In genomic region chr11:69060448-69061254, GRCm38 (mm10) we compare ENCODE assay signal across 7 mouse cellular contexts. TPM values are rescaled to one million over a fixed set of nuclear protein-coding genes. Genes with fewer than 3 reads are reported as not detected.
A peak's percentile ranks its signal among the peaks of the same experiment; 100 is the strongest.
DNase-seq lines count a peak whose midpoint lies in the region; ATAC-seq lines count a peak whose summit lies in the region.

No protein-coding gene starts in this region.

- H3K27ac ChIP-seq in forebrain, embryonic 10.5 days, result peak overlapping the region; percentile 88
- peak overlapping the region; percentile 89 for H3K27ac ChIP-seq in intestine, embryonic 14.5 days (ENCODE audit: low read depth)
- H3K27ac ChIP-seq in stomach, embryonic 16.5 days (ENCODE audit: low read length), result peak overlapping the region; percentile 94

- peaks cover 51% of the 10 kb centered on the region for H3K4me1 ChIP-seq in forebrain, embryonic 10.5 days
- peaks cover 21% of the 10 kb centered on the region for H3K4me1 ChIP-seq in intestine, embryonic 14.5 days (replicated peaks; ENCODE audit: control insufficient read depth, insufficient read depth, low read length)
- H3K4me1 ChIP-seq in stomach, embryonic 16.5 days (ENCODE audit: control insufficient read depth, insufficient read depth, low read length), result peaks cover 18% of the 10 kb centered on the region

- WGBS in forebrain, embryonic 10.5 days, result under 1% methylated on average over 40 of the region's 40 CpGs
- WGBS in intestine, embryonic 14.5 days, result 2% methylated on average over 40 of the region's 40 CpGs
- WGBS in stomach, embryonic 16.5 days, result 2% methylated on average over 40 of the region's 40 CpGs

- ATAC-seq in intestine, embryonic 14.5 days (replicated peaks; ENCODE audit: low FRiP score, low TSS enrichment, low read depth), result no peak
- no peak for ATAC-seq in stomach, embryonic 16.5 days (ENCODE audit: insufficient read depth, low FRiP score)

- peak overlapping the region; percentile 84 for H3K9ac ChIP-seq in intestine, embryonic 14.5 days (ENCODE audit: low read length)
- H3K9ac ChIP-seq in stomach, embryonic 16.5 days (ENCODE audit: low read length), result peak overlapping the region; percentile 95

- no peaks in the 10 kb centered on the region for H3K9me3 ChIP-seq in forebrain, embryonic 10.5 days
- no peaks in the 10 kb centered on the region for H3K9me3 ChIP-seq in intestine, embryonic 14.5 days (ENCODE audit: control insufficient read depth, low read length)
- H3K9me3 ChIP-seq in stomach, embryonic 16.5 days (replicated peaks; ENCODE audit: control insufficient read depth, low read length), result no peaks in the 10 kb centered on the region

- H3K4me3 ChIP-seq in forebrain, embryonic 10.5 days, result peak overlapping the region; percentile 88
- peak overlapping the region; percentile 78 for H3K4me3 ChIP-seq in intestine, embryonic 14.5 days (ENCODE audit: low read depth, low read length)
- peak overlapping the region; percentile 93 for H3K4me3 ChIP-seq in stomach, embryonic 16.5 days (replicated peaks; ENCODE audit: low read length)

- H3K36me3 ChIP-seq in forebrain, embryonic 10.5 days (replicated peaks), result no peaks in the 10 kb centered on the region
- H3K36me3 ChIP-seq in intestine, embryonic 14.5 days (ENCODE audit: control insufficient read depth, insufficient read depth, low read length), result no peaks in the 10 kb centered on the region
- H3K36me3 ChIP-seq in stomach, embryonic 16.5 days (ENCODE audit: control insufficient read depth, insufficient read depth, low read length), result no peaks in the 10 kb centered on the region

- 0 out of 2 replicates have a peak, but pooled peaks cover 9% of the 10 kb centered on the region for H3K27me3 ChIP-seq in forebrain, embryonic 10.5 days (ENCODE audit: poor library complexity, severe bottlenecking)
- H3K27me3 ChIP-seq in intestine, embryonic 14.5 days (replicated peaks; ENCODE audit: control insufficient read depth, insufficient read depth, low read length), result no peaks in the 10 kb centered on the region
- no peaks in the 10 kb centered on the region for H3K27me3 ChIP-seq in stomach, embryonic 16.5 days (ENCODE audit: control insufficient read depth, insufficient read depth, low read length)

- peak overlapping the region; percentile 80 for H3K4me2 ChIP-seq in intestine, embryonic 14.5 days (ENCODE audit: low read length)
- peak overlapping the region; percentile 97 for H3K4me2 ChIP-seq in stomach, embryonic 16.5 days (ENCODE audit: low read depth, low read length)

- DNase-seq in spleen, postnatal 10 days (ENCODE audit: low spot score in 2 of 2), result peak; percentile 55 to 66
- DNase-seq in spleen, adult 12 weeks (ENCODE audit: low spot score), result no peak
- DNase-seq in adrenal gland, postnatal 36 days, result peak; percentile 57 to 60
- peak; percentile 55 for DNase-seq in forebrain, embryonic 10.5 days (ENCODE audit: extremely low spot score, low spot score)
- no peak for DNase-seq in intestine, embryonic 14.5 days (ENCODE audit: low spot score)
- DNase-seq in lung, postnatal 10 days, result peak; percentile 51

RNA-seq across cellular contexts. Expression of gene Borcs6, which starts 1.1 kb away (rescaled TPM):
- total RNA-seq in adrenal gland, postnatal 36 days (2021), result 10 to 100 TPM; 26.4 to 30.4 TPM
- polyA plus RNA-seq in forebrain, embryonic 10.5 days (2016; fragmentation: Nextera tagmentation; extraction: Ambion mirVana), result 3.8 and 4.1 TPM in 2 replicates
- polyA plus RNA-seq in intestine, embryonic 14.5 days (2014; fragmentation: Nextera tagmentation; extraction: Ambion mirVana), result 8.8 TPM in 2 replicates
- polyA plus RNA-seq in stomach, embryonic 16.5 days (2015; fragmentation: Nextera tagmentation; extraction: Ambion mirVana), result 7.2 and 7.8 TPM in 2 replicates

RNA-seq across cellular contexts. Expression of gene Tmem107, which starts 10.0 kb away (rescaled TPM):
- total RNA-seq in adrenal gland, postnatal 36 days (2021), result 10 to 100 TPM; 13.5 to 17.5 TPM
- polyA plus RNA-seq in forebrain, embryonic 10.5 days (2016; fragmentation: Nextera tagmentation; extraction: Ambion mirVana), result 60.8 and 61.0 TPM in 2 replicates
- 50.1 and 58.9 TPM in 2 replicates for polyA plus RNA-seq in intestine, embryonic 14.5 days (2014; fragmentation: Nextera tagmentation; extraction: Ambion mirVana)
- polyA plus RNA-seq in stomach, embryonic 16.5 days (2015; fragmentation: Nextera tagmentation; extraction: Ambion mirVana), result 58.2 and 62.1 TPM in 2 replicates

RNA-seq across cellular contexts. Expression of gene Aurkb, which starts 15.2 kb away (rescaled TPM):
- 1 to 10 TPM; 5.0 to 6.4 TPM for total RNA-seq in adrenal gland, postnatal 36 days (2021)
- polyA plus RNA-seq in forebrain, embryonic 10.5 days (2016; fragmentation: Nextera tagmentation; extraction: Ambion mirVana), result 227 and 236 TPM in 2 replicates
- polyA plus RNA-seq in intestine, embryonic 14.5 days (2014; fragmentation: Nextera tagmentation; extraction: Ambion mirVana), result 150 and 170 TPM in 2 replicates
- polyA plus RNA-seq in stomach, embryonic 16.5 days (2015; fragmentation: Nextera tagmentation; extraction: Ambion mirVana), result 120 and 134 TPM in 2 replicates

RNA-seq across cellular contexts. Expression of gene Vamp2, which starts 27.6 kb away (rescaled TPM):
- 100 to 1,000 TPM; 116 to 130 TPM for total RNA-seq in adrenal gland, postnatal 36 days (2021)
- polyA plus RNA-seq in forebrain, embryonic 10.5 days (2016; fragmentation: Nextera tagmentation; extraction: Ambion mirVana), result 51.3 and 57.6 TPM in 2 replicates
- polyA plus RNA-seq in intestine, embryonic 14.5 days (2014; fragmentation: Nextera tagmentation; extraction: Ambion mirVana), result 76.7 TPM in 2 replicates
- polyA plus RNA-seq in stomach, embryonic 16.5 days (2015; fragmentation: Nextera tagmentation; extraction: Ambion mirVana), result 79.9 and 88.5 TPM in 2 replicates

RNA-seq across cellular contexts. Expression of gene Per1, which starts 34.4 kb away (rescaled TPM):
- total RNA-seq in adrenal gland, postnatal 36 days (2021), result 100 to 1,000 TPM; 112 to 153 TPM
- 7.3 and 9.0 TPM in 2 replicates for polyA plus RNA-seq in forebrain, embryonic 10.5 days (2016; fragmentation: Nextera tagmentation; extraction: Ambion mirVana)
- polyA plus RNA-seq in intestine, embryonic 14.5 days (2014; fragmentation: Nextera tagmentation; extraction: Ambion mirVana), result 10.5 and 13.4 TPM in 2 replicates
- polyA plus RNA-seq in stomach, embryonic 16.5 days (2015; fragmentation: Nextera tagmentation; extraction: Ambion mirVana), result 21.8 and 22.3 TPM in 2 replicates

Comparison
In these comparisons a context has a peak if more than half of its experiments do, and no peak if none do; other contexts are left out.
1. DNase-seq: peak in spleen, postnatal 10 days (2 of 2), adrenal gland, postnatal 36 days (2 of 2), forebrain, embryonic 10.5 days (single experiment) and lung, postnatal 10 days (single experiment); none in spleen, adult 12 weeks (single experiment) and intestine, embryonic 14.5 days (single experiment).
2. Peak in every context shown above with its lines, with median percentiles within 50 percentile points of each other: H3K27ac ChIP-seq and H3K4me3 ChIP-seq.